Mouse (Mus musculus) CH12.LX (cell line): ENCODE results near the gene Prr19. TPM values are rescaled to one million over a fixed set of nuclear protein-coding genes. Genes with fewer than 3 reads are reported as not detected.
A peak's percentile ranks its signal among the peaks of the same experiment; 100 is the strongest.

Experiments used
- DNase-seq: peaks from one replicate; pipeline ENCODE4 v3.0.0-alpha.2; 2013; ENCODE audit errors: extremely low read depth
- H3K27ac ChIP-seq: 2 replicates; pipeline ENCODE4 v1.5.1; 2012; ENCODE audit warnings: low read depth, mild to moderate bottlenecking, control low read depth, moderate library complexity; ENCODE audit not compliant: insufficient read depth
- H3K27me3 ChIP-seq: replicated peaks from 2 replicates; pipeline ENCODE3; 2012; ENCODE audit warnings: inconsistent platforms
- H3K36me3 ChIP-seq, 2 experiments: replicated peaks in 1 of 2; 2 replicates each; pipeline versions ENCODE3 to v1.6.1; 2012; ENCODE audit warnings: inconsistent platforms in 1 of 2, low read length in 1 of 2, mild to moderate bottlenecking in 1 of 2, mixed read lengths in 1 of 2, moderate library complexity in 1 of 2; ENCODE audit not compliant: control insufficient read depth in 1 of 2, insufficient read depth in 1 of 2
- H3K4me1 ChIP-seq, 2 experiments: 2 replicates each; pipeline ENCODE4 v1.6.1; 2012; ENCODE audit warnings: inconsistent platforms in 1 of 2, moderate library complexity in 1 of 2; ENCODE audit not compliant: insufficient read depth in 2 of 2, control insufficient read depth in 1 of 2
- H3K4me2 ChIP-seq: 2 replicates; pipeline ENCODE4 v1.6.1; 2012; ENCODE audit warnings: low read depth, mild to moderate bottlenecking, control low read depth; ENCODE audit not compliant: poor library complexity, insufficient read depth, severe bottlenecking
- H3K4me3 ChIP-seq, 3 experiments: fragments of 150-350 bp in 1 of 3; sonication (generic) in 1 of 3; replicated peaks in 1 of 3; 2 replicates each; pipeline versions ENCODE3 to v1.5.1; 2011 to 2012; ENCODE audit warnings: low read depth in 2 of 3, low read length in 2 of 3, mild to moderate bottlenecking in 2 of 3, moderate library complexity in 2 of 3, control low read depth in 1 of 3, improper control_type of control experiment in 1 of 3, inconsistent platforms in 1 of 3, mixed read lengths in 1 of 3; ENCODE audit not compliant: poor library complexity in 1 of 3
- H3K79me2 ChIP-seq: replicated peaks from 2 replicates; pipeline ENCODE4 v1.6.1; 2012; ENCODE audit warnings: mild to moderate bottlenecking, moderate library complexity; ENCODE audit not compliant: control insufficient read depth, poor library complexity, insufficient read depth, severe bottlenecking; ENCODE audit errors: extremely low read depth
- H3K9ac ChIP-seq: 2 replicates; pipeline ENCODE4 v1.6.1; 2012; ENCODE audit warnings: low read depth, mild to moderate bottlenecking, control low read depth, moderate library complexity; ENCODE audit not compliant: insufficient read depth
- H3K9me3 ChIP-seq: replicated peaks from 2 replicates; pipeline ENCODE3; 2012; ENCODE audit warnings: low read length, inconsistent platforms, mixed read lengths
- CHD1 ChIP-seq: IDR thresholded peaks from 2 replicates; pipeline ENCODE4 v1.6.1; 2012; ENCODE audit warnings: low read depth, low read length, improper control_type of control experiment, inconsistent platforms
- CTCF ChIP-seq, 2 experiments: IDR thresholded peaks in 1 of 2; conservative IDR thresholded peaks in 1 of 2; 2 replicates each; pipeline ENCODE4 v1.5.1; 2011 to 2012; ENCODE audit warnings: low read depth in 2 of 2, low read length in 2 of 2, improper control_type of control experiment in 1 of 2, inconsistent platforms in 1 of 2, mild to moderate bottlenecking in 1 of 2, moderate library complexity in 1 of 2
- EP300 ChIP-seq: IDR thresholded peaks from 2 replicates; pipeline ENCODE4 v1.6.1; 2011; ENCODE audit warnings: low read length, improper control_type of control experiment
- GABPA ChIP-seq: IDR thresholded peaks from 2 replicates; pipeline ENCODE4 v1.6.1; 2012; ENCODE audit warnings: low read depth, low read length, improper control_type of control experiment, inconsistent platforms; ENCODE audit not compliant: insufficient replicate concordance
- HCFC1 ChIP-seq: IDR thresholded peaks from 2 replicates; pipeline ENCODE4 v1.6.1; 2012; ENCODE audit warnings: low read depth, mild to moderate bottlenecking, inconsistent platforms, low read length, improper control_type of control experiment
- IRF4 ChIP-seq: IDR thresholded peaks from 2 replicates; pipeline ENCODE4 v1.6.1; 2014; ENCODE audit warnings: low read depth, mild to moderate bottlenecking, inconsistent platforms, low read length, improper control_type of control experiment
- JUN ChIP-seq: IDR thresholded peaks from 2 replicates; pipeline ENCODE4 v1.6.1; 2011; ENCODE audit warnings: low read depth, mild to moderate bottlenecking, low read length, improper control_type of control experiment, moderate library complexity; ENCODE audit not compliant: insufficient read depth
- KAT2A ChIP-seq: IDR thresholded peaks from 2 replicates; pipeline ENCODE4 v1.6.1; 2012; ENCODE audit warnings: low read length, improper control_type of control experiment, inconsistent platforms; ENCODE audit not compliant: insufficient replicate concordance
- MAFK ChIP-seq: IDR thresholded peaks from 2 replicates; pipeline ENCODE4 v1.6.1; 2011; ENCODE audit warnings: low read length, improper control_type of control experiment; ENCODE audit not compliant: insufficient replicate concordance
- MAZ ChIP-seq: IDR thresholded peaks from 2 replicates; pipeline ENCODE4 v1.6.1; 2012; ENCODE audit warnings: low read depth, mild to moderate bottlenecking, inconsistent platforms, low read length, improper control_type of control experiment, moderate library complexity
- MEF2A ChIP-seq: IDR thresholded peaks from 2 replicates; pipeline ENCODE4 v1.6.1; 2014; ENCODE audit warnings: low read depth, mild to moderate bottlenecking, inconsistent platforms, low read length, improper control_type of control experiment, borderline replicate concordance
- MXI1 ChIP-seq: IDR thresholded peaks from 2 replicates; pipeline ENCODE4 v1.6.1; 2011; ENCODE audit warnings: mild to moderate bottlenecking, low read depth, low read length, improper control_type of control experiment
- NELFE ChIP-seq: IDR thresholded peaks from 2 replicates; pipeline ENCODE4 v1.6.1; 2011; ENCODE audit warnings: low read depth, low read length, improper control_type of control experiment
- PAX5 ChIP-seq: IDR thresholded peaks from 2 replicates; pipeline ENCODE4 v1.6.1; 2012; ENCODE audit warnings: low read length, inconsistent platforms, mixed read lengths
- POLR2A ChIP-seq: IDR thresholded peaks from 2 replicates; pipeline ENCODE4 v1.6.1; 2011; ENCODE audit warnings: low read depth, mild to moderate bottlenecking, improper control_type of control experiment, low read length
- POLR2AphosphoS2 ChIP-seq: IDR thresholded peaks from 2 replicates; pipeline ENCODE4 v1.6.1; 2011; ENCODE audit warnings: low read depth, low read length, improper control_type of control experiment
- RAD21 ChIP-seq: IDR thresholded peaks from 2 replicates; pipeline ENCODE4 v1.6.1; 2011; ENCODE audit warnings: low read depth, mild to moderate bottlenecking, low read length, improper control_type of control experiment, moderate library complexity
- RCOR1 ChIP-seq: conservative IDR thresholded peaks from 2 replicates; pipeline ENCODE4 v1.6.1; 2012; ENCODE audit warnings: low read depth, mild to moderate bottlenecking, inconsistent platforms, low read length, improper control_type of control experiment
- SIN3A ChIP-seq: IDR thresholded peaks from 2 replicates; pipeline ENCODE4 v1.6.1; 2012; ENCODE audit warnings: low read length, improper control_type of control experiment, inconsistent platforms
- ZKSCAN1 ChIP-seq: IDR thresholded peaks from 2 replicates; pipeline ENCODE4 v1.6.1; 2012; ENCODE audit warnings: low read depth, inconsistent platforms, low read length, improper control_type of control experiment, borderline replicate concordance
- ZNF384 ChIP-seq: IDR thresholded peaks from 2 replicates; pipeline ENCODE4 v1.6.1; 2012; ENCODE audit warnings: low read depth, low read length, improper control_type of control experiment, inconsistent platforms
- dilution Hi-C: fragments of 300-500 bp; cut with MboI; formaldehyde crosslinking; loops from 2 replicates; pipeline ENCODE4 v1.14.3; 2020; ENCODE audit warnings: low sequenced_read_pairs; ENCODE audit not compliant: extremely low pct_unique_long_range_greater_than_20kb, extremely low pct_ligation_motif_present
- in situ Hi-C: fragments of 300-500 bp; cut with MboI; formaldehyde crosslinking; loops from 3 replicates; pipeline ENCODE4 v1.14.3; 2019; ENCODE audit warnings: low sequenced_read_pairs, low pct_ligation_motif_present, low pct_unique_long_range_greater_than_20kb, mixed read lengths
- polyA plus RNA-seq: library from polyadenylated mRNA; unstranded; fragments of >175 nt; gene quantifications from 2 replicates; pipeline ENCODE4 v1.2.1, GENCODE M21; 2012; ENCODE audit warnings: low read depth; ENCODE audit not compliant: insufficient read length
- total RNA-seq, 2 experiments: library from RNA; depleted of rRNA; stranded (reverse); fragments of 300-350 nt in 1 of 2; fragments of >200 nt in 1 of 2; gene quantifications; 2 replicates each; pipeline ENCODE4 v1.2.3; 2012 to 2014

Prr19 gene
- total and polyA plus RNA-seq, 3 experiments: not detected

GRCm38 (mm10) chr7:25281734-25282601, 19.2 kb upstream of the Prr19 start (continued):
- TF ChIP-seq ZNF384 (no peak), SIN3A (peak; percentile 75), EP300 (no peak), ZKSCAN1 (no peak), POLR2AphosphoS2 (peak; percentile 15; the same call in 1 of the 2 replicates), CHD1 (no peak), PAX5 (no peak), RCOR1 (no peak), MAZ (peak; percentile 27; the same call in 1 of the 2 replicates), MXI1 (no peak; the same call in 1 of the 2 replicates), MEF2A (peak; percentile 21; the same call in 1 of the 2 replicates), HCFC1 (peak; percentile 55), IRF4 (peak; percentile 6; the same call in 1 of the 2 replicates), POLR2A (peak; percentile 82), MAFK (no peak), KAT2A (no peak), CTCF (conservative IDR thresholded peaks at IDR 0.05 in 1 of 2, IDR thresholded peaks at IDR 0.05 in 1 of 2; ENCODE audit: low read depth in 2 of 2, low read length in 2 of 2) (no peak), NELFE (peak; percentile 48), GABPA (no peak), JUN (no peak), RAD21 (no peak)
- TF ChIP-seq, all 38 proteins: peak for 14

- peak overlapping the region; percentile 88 for H3K9ac ChIP-seq
- H3K79me2 ChIP-seq: peaks cover 9% of the 10 kb centered on the region
- H3K27ac ChIP-seq: peak overlapping the region; percentile 3; the same call in 1 of the 2 replicates
- peaks cover 27 to 53% of the 10 kb centered on the region in 2 experiments for H3K4me1 ChIP-seq
- DNase-seq: no peak
- in situ Hi-C loops (no loop called here), dilution Hi-C loops (no loop called here)
- H3K27me3 ChIP-seq: no peaks in the 10 kb centered on the region
- peaks cover 31 to 36% of the 10 kb centered on the region in 2 experiments for H3K36me3 ChIP-seq
- TF ChIP-seq CHD1 (no peak), SIN3A (0 out of 2 replicates have a peak, but pooled peaks have one; percentile 8)
- H3K4me3 ChIP-seq: peak overlapping the region; percentile 68 to 73 (median 70)
- no peaks in the 10 kb centered on the region for H3K9me3 ChIP-seq
- peak overlapping the region; percentile 69 for H3K4me2 ChIP-seq
Observed at GRCm38 (mm10) chr7:25282731-25283211, 18.4 kb upstream of the Prr19 start.
